In genomic region chr5:25011019-25011485, GRCm38 (mm10) we compare ENCODE assay signal across 8 mouse cellular contexts.
DNase-seq lines count a peak whose midpoint lies in the region; ATAC-seq lines count a peak whose summit lies in the region.

No protein-coding gene starts in this region.

- peak; percentile 72 for ATAC-seq in megakaryocyte progenitor cell, adult 5-6 weeks (replicated peaks; ENCODE audit: poor library complexity)

- DNase-seq in WW6 (ENCODE audit: low read depth, low spot score): peak; percentile 46
- DNase-seq in cerebellum, postnatal 4 days (ENCODE audit: low spot score in 2 of 2): peak; percentile 65 to 83
- DNase-seq in gastrocnemius, postnatal 10 days: peak; percentile 81
- DNase-seq in induced T-regulatory cell, adult 2 months (ENCODE audit: low read depth): peak; percentile 91
- DNase-seq in left cerebral cortex, adult 8-10 months (ENCODE audit: low spot score in 2 of 2): peak; percentile 56 to 68
- peak; percentile 89 to 91 for DNase-seq in right cerebral cortex, postnatal 10 days (ENCODE audit: low spot score in 2 of 2)
- peak; percentile 83 for DNase-seq in urinary bladder, postnatal 25 days (ENCODE audit: low spot score)

Comparison
In these comparisons a context has a peak if more than half of its experiments do, and no peak if none do; other contexts are left out.
1. Peak in every context shown above with its lines: DNase-seq and ATAC-seq.